Mouse (Mus musculus): Measurements from ENCODE around the gene Gng2. TPM values are rescaled to one million over a fixed set of nuclear protein-coding genes. Genes with fewer than 3 reads are reported as not detected.

The Gng2 gene
- total RNA-seq, 1 experiment from 2014 or later, result 76.3 TPM

Other genes with a start within 250 kb of the Gng2 start
- gene Nid2, start 226.4 kb downstream of the Gng2 start, total RNA-seq (2017), result 0.25 TPM in 1 of 2 replicates, not detected in the other
- gene Rtraf, start 153.8 kb downstream of the Gng2 start, total RNA-seq (2017), result 56.4 and 58.2 TPM in 2 replicates
- gene Saysd1, start 160.9 kb upstream of the Gng2 start, total RNA-seq (2017), result 1.7 and 3.8 TPM in 2 replicates
- 9.0 and 12.6 TPM in 2 replicates for gene Kcnk5, start 204.2 kb upstream of the Gng2 start, total RNA-seq (2017)